Mouse (Mus musculus): ENCODE measurements around the gene Gcc1.

DNA sequence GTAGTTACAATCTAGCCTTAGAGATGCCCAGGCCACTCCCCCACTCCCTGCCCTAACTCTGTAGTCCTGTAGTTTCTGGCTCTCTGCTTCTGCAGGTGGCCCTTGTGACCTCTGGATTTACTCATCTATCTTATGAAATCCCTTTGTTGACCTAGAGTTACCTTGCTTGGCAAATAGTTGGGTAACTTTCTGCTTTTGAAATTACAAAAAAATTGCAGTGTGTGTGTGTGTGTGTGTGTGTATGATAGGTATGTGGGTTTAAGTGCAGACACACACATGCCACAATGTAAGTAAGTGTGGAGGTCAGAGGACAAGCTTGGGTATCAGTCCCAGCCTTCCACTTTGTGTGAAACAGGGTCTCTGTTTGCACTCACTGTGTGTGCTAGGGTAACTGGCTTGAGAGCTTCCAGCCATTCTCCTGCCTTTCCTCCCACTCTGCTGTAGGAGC lies 31.1 kb upstream of the Gcc1 start:
- TF ChIP-seq POLR2A (IDR thresholded peaks at IDR 0.05; ENCODE audit: low read depth, low read length) (no peak), CTCF (IDR thresholded peaks at IDR 0.05; ENCODE audit: borderline replicate concordance, insufficient read depth, low read length) (no peak)
